Mouse (Mus musculus) cortical plate, adult 2 months (tissue): ENCODE data around the gene Hadh.

Source experiments
- CTCF ChIP-seq: fragments of 200-500 bp; IDR thresholded peaks from 2 replicates; pipeline ENCODE4 v1.5.1; 2011; ENCODE audit warnings: mild to moderate bottlenecking, control low read depth, low read length; ENCODE audit not compliant: insufficient read depth; ENCODE audit errors: extremely low read depth
- POLR2A ChIP-seq: fragments of 200-500 bp; IDR thresholded peaks from 2 replicates; pipeline ENCODE4 v1.6.1; 2011; ENCODE audit warnings: mild to moderate bottlenecking, low read length, control low read depth; ENCODE audit not compliant: insufficient read depth; ENCODE audit errors: extremely low read depth

- TF ChIP-seq CTCF (no peak), POLR2A (no peak)
Measured at GRCm38 (mm10) chr3:131251601-131252000, 20.3 kb downstream of the Hadh start.
